Mouse (Mus musculus): ENCODE results near the gene Hmg20a. TPM values are rescaled to one million over a fixed set of nuclear protein-coding genes. Genes with fewer than 3 reads are reported as not detected.
A peak's percentile ranks its signal among the peaks of the same experiment; 100 is the strongest.
"Not testable (repeated sequence)": the region's sequence is repeated elsewhere in the genome, so short reads cannot be mapped to it uniquely, and the experiment has no call there.

Hmg20a gene
- polyA plus RNA-seq, 1 experiment from 2014 or later: 29.6 TPM

GRCm38 (mm10) chr9:56418738-56419239 lies 380 bp downstream of the Hmg20a start:
- H3K27ac ChIP-seq: peak overlapping the region; percentile 91
- WGBS (ENCODE audit: missing documents): 2% methylated on average over 11 of the region's 11 CpGs
- no peaks in the 10 kb centered on the region for H3K36me3 ChIP-seq (ENCODE audit: inconsistent target)
- peaks cover 88% of the 10 kb centered on the region for H3K79me2 ChIP-seq (ENCODE audit: inconsistent target)
- H3K4me3 ChIP-seq (ENCODE audit: inconsistent target): peak overlapping the region; percentile 74

GRCm38 (mm10) chr9:56420236-56420635 lies 1.8 kb downstream of the Hmg20a start:
- Histone ChIP-seq H3K79me2 (ENCODE audit: inconsistent target) (peaks cover 88% of the 10 kb centered on the region), H3K4me3 (ENCODE audit: inconsistent target) (no peak overlapping the region), H3K27ac (no peak overlapping the region), H3K36me3 (ENCODE audit: inconsistent target) (no peaks in the 10 kb centered on the region)
- 85% methylated on average over 1 of the region's 1 CpGs for WGBS (ENCODE audit: missing documents)

GRCm38 (mm10) chr9:56420892-56421601 lies 2.6 kb downstream of the Hmg20a start:
- Histone ChIP-seq H3K4me3 (ENCODE audit: inconsistent target) (no peak overlapping the region), H3K27ac (no peak overlapping the region), H3K79me2 (ENCODE audit: inconsistent target) (peaks cover 88% of the 10 kb centered on the region), H3K36me3 (ENCODE audit: inconsistent target) (no peaks in the 10 kb centered on the region)
- 76% methylated on average over 9 of the region's 9 CpGs for WGBS (ENCODE audit: missing documents)

- no peak overlapping the region for H3K4me3 ChIP-seq (ENCODE audit: inconsistent target)
- H3K27ac ChIP-seq: no peak overlapping the region
- H3K79me2 ChIP-seq (ENCODE audit: inconsistent target): peaks cover 88% of the 10 kb centered on the region
- WGBS (ENCODE audit: missing documents): 78% methylated on average over 5 of the region's 5 CpGs
- H3K36me3 ChIP-seq (ENCODE audit: inconsistent target): no peaks in the 10 kb centered on the region
Measured at GRCm38 (mm10) chr9:56421991-56422390, 3.6 kb downstream of the Hmg20a start.

GRCm38 (mm10) chr9:56424861-56425260 lies 6.5 kb downstream of the Hmg20a start:
- 90% methylated on average over 4 of the region's 4 CpGs for WGBS (ENCODE audit: missing documents)
- Histone ChIP-seq H3K27ac (no peak overlapping the region), H3K4me3 (ENCODE audit: inconsistent target) (no peak overlapping the region), H3K36me3 (ENCODE audit: inconsistent target) (no peaks in the 10 kb centered on the region), H3K79me2 (ENCODE audit: inconsistent target) (peaks cover 91% of the 10 kb centered on the region)

GRCm38 (mm10) chr9:56435821-56436526 lies 17.6 kb downstream of the Hmg20a start:
- Histone ChIP-seq H3K79me2 (ENCODE audit: inconsistent target) (peaks cover 17% of the 10 kb centered on the region; the same call in 1 of the 2 replicates), H3K27ac (no peak overlapping the region), H3K36me3 (ENCODE audit: inconsistent target) (no peaks in the 10 kb centered on the region), H3K4me3 (ENCODE audit: inconsistent target) (no peak overlapping the region)
- 96% methylated on average over 5 of the region's 5 CpGs for WGBS (ENCODE audit: missing documents)

GRCm38 (mm10) chr9:56437300-56437892 lies 19.0 kb downstream of the Hmg20a start:
- H3K36me3 ChIP-seq (ENCODE audit: inconsistent target); H3K27ac ChIP-seq; H3K4me3 ChIP-seq (ENCODE audit: inconsistent target): not testable (repeated sequence)
- H3K79me2 ChIP-seq (ENCODE audit: inconsistent target): peaks cover 11% of the 10 kb centered on the region; the same call in 1 of the 2 replicates
- WGBS (ENCODE audit: missing documents): 94% methylated on average over 2 of the region's 29 CpGs

GRCm38 (mm10) chr9:56439699-56440098 lies 21.3 kb downstream of the Hmg20a start:
- no peaks in the 10 kb centered on the region for H3K36me3 ChIP-seq (ENCODE audit: inconsistent target)
- no peak overlapping the region for H3K4me3 ChIP-seq (ENCODE audit: inconsistent target)
- no peaks in the 10 kb centered on the region; the same call in 1 of the 2 replicates for H3K79me2 ChIP-seq (ENCODE audit: inconsistent target)
- H3K27ac ChIP-seq: no peak overlapping the region
- 93% methylated on average over 7 of the region's 7 CpGs for WGBS (ENCODE audit: missing documents)

- no peak overlapping the region for H3K27ac ChIP-seq
- 92% methylated on average over 6 of the region's 6 CpGs for WGBS (ENCODE audit: missing documents)
- no peak overlapping the region for H3K4me3 ChIP-seq (ENCODE audit: inconsistent target)
- H3K79me2 ChIP-seq (ENCODE audit: inconsistent target): no peaks in the 10 kb centered on the region
- H3K36me3 ChIP-seq (ENCODE audit: inconsistent target): no peaks in the 10 kb centered on the region
Measured at GRCm38 (mm10) chr9:56451570-56451969, 33.2 kb downstream of the Hmg20a start.

- Histone ChIP-seq H3K4me3 (ENCODE audit: inconsistent target) (no peak overlapping the region), H3K79me2 (ENCODE audit: inconsistent target) (no peaks in the 10 kb centered on the region), H3K27ac (no peak overlapping the region), H3K36me3 (ENCODE audit: inconsistent target) (no peaks in the 10 kb centered on the region)
- WGBS (ENCODE audit: missing documents): 93% methylated on average over 1 of the region's 2 CpGs
Measured at GRCm38 (mm10) chr9:56453038-56453815, 34.8 kb downstream of the Hmg20a start.

- 100% methylated on average over 3 of the region's 3 CpGs for WGBS (ENCODE audit: missing documents)
- no peaks in the 10 kb centered on the region for H3K79me2 ChIP-seq (ENCODE audit: inconsistent target)
- no peak overlapping the region for H3K4me3 ChIP-seq (ENCODE audit: inconsistent target)
- no peaks in the 10 kb centered on the region for H3K36me3 ChIP-seq (ENCODE audit: inconsistent target)
- no peak overlapping the region for H3K27ac ChIP-seq
Measured at GRCm38 (mm10) chr9:56456426-56456825, 38.0 kb downstream of the Hmg20a start.

GRCm38 (mm10) chr9:56460987-56461386 lies 42.6 kb downstream of the Hmg20a start:
- no peaks in the 10 kb centered on the region for H3K79me2 ChIP-seq (ENCODE audit: inconsistent target)
- no peak overlapping the region for H3K4me3 ChIP-seq (ENCODE audit: inconsistent target)
- WGBS (ENCODE audit: missing documents): 59% methylated on average over 5 of the region's 5 CpGs
- no peak overlapping the region for H3K27ac ChIP-seq
- H3K36me3 ChIP-seq (ENCODE audit: inconsistent target): no peaks in the 10 kb centered on the region

- Histone ChIP-seq H3K79me2 (ENCODE audit: inconsistent target) (peaks cover 4% of the 10 kb centered on the region; the same call in 1 of the 2 replicates), H3K4me3 (ENCODE audit: inconsistent target) (no peak overlapping the region), H3K36me3 (ENCODE audit: inconsistent target) (no peaks in the 10 kb centered on the region), H3K27ac (no peak overlapping the region)
- 91% methylated on average over 1 of the region's 1 CpGs for WGBS (ENCODE audit: missing documents)
Measured at GRCm38 (mm10) chr9:56462606-56463005, 44.2 kb downstream of the Hmg20a start.

- 97% methylated on average over 2 of the region's 2 CpGs for WGBS (ENCODE audit: missing documents)
- 0 out of 2 replicates have a peak overlapping the region, but pooled peaks have one; percentile 17 for H3K27ac ChIP-seq
Measured at GRCm38 (mm10) chr9:56463046-56463445, 44.6 kb downstream of the Hmg20a start.

More at GRCm38 (mm10) chr9:56463046-56463445, 44.6 kb downstream of the Hmg20a start:
- Histone ChIP-seq H3K4me3 (ENCODE audit: inconsistent target) (no peak overlapping the region), H3K36me3 (ENCODE audit: inconsistent target) (no peaks in the 10 kb centered on the region), H3K79me2 (ENCODE audit: inconsistent target) (peaks cover 4% of the 10 kb centered on the region; the same call in 1 of the 2 replicates)

Measured in macrophage (primary cell).